18 mouse cellular contexts compared by ENCODE assay signal in genomic region chr7:99694424-99694823, GRCm38 (mm10). TPM values are rescaled to one million over a fixed set of nuclear protein-coding genes. Genes with fewer than 3 reads are reported as not detected.
"Had no signal": no experiment of that assay in that cellular context is flagged by ENCODE, and none has a peak within 500 bp of the region (broad histone marks: within the 10 kb centered on the region; RNA-seq: fewer than 3 reads in every experiment).

No protein-coding gene starts in this region.

RNA-seq across cellular contexts. Expression of gene Olfr520, which starts 35.6 kb away (rescaled TPM):
- total RNA-seq: layer of hippocampus, postnatal 10 days; left cerebral cortex, postnatal 14 days; left cerebral cortex, postnatal 4 days; megakaryocyte, adult 5-6 weeks had no signal
- polyA plus RNA-seq: kidney, embryonic 16.5 days; large intestine, adult 2 months; limb, embryonic 12.5 days; limb, embryonic 15.5 days; liver, embryonic 12.5 days; liver, embryonic 15.5 days; macrophage; midbrain, embryonic 13.5 days; midbrain, embryonic 16.5 days; neural tube, embryonic 11.5 days; neural tube, embryonic 14.5 days; stomach, embryonic 14.5 days; stomach, postnatal 0 days; thymus, adult 2 months had no signal
